In genomic region chr3:89327371-89327870, GRCm38 (mm10) we compare ENCODE assay signal across 19 mouse cellular contexts. TPM values are rescaled to one million over a fixed set of nuclear protein-coding genes. Genes with fewer than 3 reads are reported as not detected.
DNase-seq lines count a peak whose midpoint lies in the region; ATAC-seq and TF ChIP-seq lines count a peak whose summit lies in the region.
"Had no signal": no experiment of that assay in that cellular context is flagged by ENCODE, and none has a peak within 500 bp of the region (broad histone marks: within the 10 kb centered on the region; RNA-seq: fewer than 3 reads in every experiment).

No protein-coding gene starts in this region.

- no peak overlapping the region for H3K4me3 ChIP-seq in kidney, postnatal 0 days (replicated peaks; ENCODE audit: low read depth, low read length)
- no peak overlapping the region for H3K4me3 ChIP-seq in kidney, adult 2 months (ENCODE audit: insufficient read depth, low read depth, low read length)
- no peak overlapping the region for H3K4me3 ChIP-seq in neural tube, embryonic 11.5 days (ENCODE audit: low read depth, low read length)
- H3K4me3 ChIP-seq in neural tube, embryonic 15.5 days (replicated peaks), result no peak overlapping the region
- H3K4me3 ChIP-seq in limb, embryonic 13.5 days, result no peak overlapping the region
- H3K4me3 ChIP-seq: embryonic facial prominence, embryonic 15.5 days; heart, embryonic 12.5 days had no signal

- no peak overlapping the region for H3K4me2 ChIP-seq in kidney, postnatal 0 days (ENCODE audit: low read length)
- no peak overlapping the region for H3K4me2 ChIP-seq in neural tube, embryonic 11.5 days (ENCODE audit: low read depth)
- no peak overlapping the region for H3K4me2 ChIP-seq in neural tube, embryonic 15.5 days
- H3K4me2 ChIP-seq in limb, embryonic 13.5 days (replicated peaks), result no peak overlapping the region
- H3K4me2 ChIP-seq: embryonic facial prominence, embryonic 15.5 days; heart, embryonic 12.5 days had no signal

- TF ChIP-seq POLR2A in kidney, adult 2 months (IDR thresholded peaks at IDR 0.05; ENCODE audit: low read depth, low read length), result no peak

- 16% methylated on average over 9 of the region's 9 CpGs for WGBS in kidney, postnatal 0 days
- WGBS in kidney, adult 2 months, result 42% methylated on average over 9 of the region's 9 CpGs
- 36% methylated on average over 9 of the region's 9 CpGs for WGBS in neural tube, embryonic 11.5 days
- WGBS in neural tube, embryonic 15.5 days, result 13% methylated on average over 9 of the region's 9 CpGs
- 24% methylated on average over 9 of the region's 9 CpGs for whole genome bisulfite sequencing in limb, embryonic 13.5 days

- no peaks in the 10 kb centered on the region for H3K9me3 ChIP-seq in kidney, postnatal 0 days (replicated peaks; ENCODE audit: low read length)
- no peaks in the 10 kb centered on the region for H3K9me3 ChIP-seq in neural tube, embryonic 11.5 days (ENCODE audit: control insufficient read depth, low read length)
- H3K9me3 ChIP-seq in neural tube, embryonic 15.5 days (replicated peaks), result no peaks in the 10 kb centered on the region
- no peaks in the 10 kb centered on the region for H3K9me3 ChIP-seq in limb, embryonic 13.5 days
- H3K9me3 ChIP-seq: embryonic facial prominence, embryonic 15.5 days; heart, embryonic 12.5 days had no signal

- no peak overlapping the region for H3K27ac ChIP-seq in kidney, postnatal 0 days
- no peak overlapping the region for H3K27ac ChIP-seq in kidney, adult 2 months (ENCODE audit: insufficient read depth, low read depth, low read length)
- peak overlapping the region; percentile 71 for H3K27ac ChIP-seq in neural tube, embryonic 11.5 days (ENCODE audit: low read depth, low read length)
- H3K27ac ChIP-seq in neural tube, embryonic 15.5 days (replicated peaks), result no peak overlapping the region
- no peak overlapping the region for H3K27ac ChIP-seq in limb, embryonic 13.5 days
- H3K27ac ChIP-seq: embryonic facial prominence, embryonic 15.5 days; stomach, postnatal 0 days had no signal

- peak; percentile 16 for DNase-seq in kidney, postnatal 0 days (ENCODE audit: low spot score)
- DNase-seq in kidney, adult 2 months, result no peak
- DNase-seq in neural tube, embryonic 11.5 days (ENCODE audit: low spot score), result peak; percentile 45
- DNase-seq in R1 (ENCODE audit: low read depth, low spot score) (peak; percentile 78), MN1 (ENCODE audit: low spot score) (no peak)
- no peak for DNase-seq in embryo, embryonic 11 days
- DNase-seq: adrenal gland, postnatal 25 days; B cell, adult 2 months; cerebellum, adult 11 months; cerebellum, postnatal 10 days; heart, postnatal 14 days; kidney, adult 18-20 months; lung, postnatal 14 days; thymus, postnatal 14 days had no signal

- TF ChIP-seq CTCF in kidney, postnatal 0 days (IDR thresholded peaks at IDR 0.05; ENCODE audit: low read depth), result no peak
- no peak for TF ChIP-seq CTCF in kidney, adult 2 months (conservative IDR thresholded peaks at IDR 0.05; ENCODE audit: insufficient read depth, insufficient read length, low read depth, low read length)

- no peak for ATAC-seq in kidney, postnatal 0 days (replicated peaks; ENCODE audit: low FRiP score, low read depth)
- no peak; the same call in 1 of the 2 replicates for ATAC-seq in neural tube, embryonic 11.5 days (ENCODE audit: insufficient read depth, low FRiP score, low TSS enrichment)
- no peak for ATAC-seq in neural tube, embryonic 15.5 days (ENCODE audit: low FRiP score)
- no peak for ATAC-seq in limb, embryonic 13.5 days (ENCODE audit: low FRiP score, low read depth)

- no peak overlapping the region for H3K9ac ChIP-seq in kidney, postnatal 0 days (ENCODE audit: low read depth, low read length)
- no peak overlapping the region for H3K9ac ChIP-seq in neural tube, embryonic 11.5 days (ENCODE audit: low read length)
- H3K9ac ChIP-seq in neural tube, embryonic 15.5 days (replicated peaks), result no peak overlapping the region
- H3K9ac ChIP-seq in limb, embryonic 13.5 days, result 0 out of 2 replicates have a peak overlapping the region, but pooled peaks have one; percentile 4
- H3K9ac ChIP-seq: embryonic facial prominence, embryonic 15.5 days; heart, embryonic 12.5 days had no signal

- 0 out of 2 replicates have a peak, but pooled peaks cover 5% of the 10 kb centered on the region for H3K4me1 ChIP-seq in kidney, postnatal 0 days (replicated peaks; ENCODE audit: insufficient read depth, low read length)
- H3K4me1 ChIP-seq in kidney, adult 2 months (ENCODE audit: control insufficient read depth, insufficient read depth, low read length), result no peaks in the 10 kb centered on the region
- peaks cover 16% of the 10 kb centered on the region for H3K4me1 ChIP-seq in neural tube, embryonic 11.5 days (ENCODE audit: control insufficient read depth, insufficient read depth, low read length)
- H3K4me1 ChIP-seq in neural tube, embryonic 15.5 days, result peaks cover 34% of the 10 kb centered on the region
- peaks cover 33% of the 10 kb centered on the region for H3K4me1 ChIP-seq in limb, embryonic 13.5 days

- no peaks in the 10 kb centered on the region for H3K27me3 ChIP-seq in kidney, postnatal 0 days (ENCODE audit: insufficient read depth, low read length)
- no peaks in the 10 kb centered on the region for H3K27me3 ChIP-seq in kidney, adult 2 months (replicated peaks; ENCODE audit: control insufficient read depth, insufficient read depth, low read length)
- H3K27me3 ChIP-seq in neural tube, embryonic 11.5 days (ENCODE audit: control insufficient read depth, insufficient read depth, low read length), result peaks cover under 1% of the 10 kb centered on the region; the same call in 1 of the 2 replicates
- H3K27me3 ChIP-seq in neural tube, embryonic 15.5 days (replicated peaks), result no peaks in the 10 kb centered on the region
- H3K27me3 ChIP-seq in limb, embryonic 13.5 days, result no peaks in the 10 kb centered on the region; the same call in 1 of the 2 replicates
- H3K27me3 ChIP-seq: embryonic facial prominence, embryonic 15.5 days had no signal

- H3K36me3 ChIP-seq in kidney, postnatal 0 days (ENCODE audit: insufficient read depth, low read length), result no peaks in the 10 kb centered on the region
- no peaks in the 10 kb centered on the region for H3K36me3 ChIP-seq in kidney, adult 2 months (ENCODE audit: control insufficient read depth, insufficient read depth, low read length)
- no peaks in the 10 kb centered on the region for H3K36me3 ChIP-seq in neural tube, embryonic 11.5 days (ENCODE audit: control insufficient read depth, insufficient read depth, low read length)
- H3K36me3 ChIP-seq in neural tube, embryonic 15.5 days, result no peaks in the 10 kb centered on the region
- H3K36me3 ChIP-seq in limb, embryonic 13.5 days, result no peaks in the 10 kb centered on the region
- H3K36me3 ChIP-seq: heart, embryonic 12.5 days had no signal

RNA-seq across cellular contexts. Expression of gene Efna3, which starts 4.7 kb away (rescaled TPM):
- 4.2 and 6.1 TPM in 2 replicates for polyA plus RNA-seq in kidney, postnatal 0 days (2015; fragmentation: Nextera tagmentation; extraction: Ambion mirVana)
- polyA plus RNA-seq in kidney, adult 2 months (2012; rRNA removed), result 2.4 and 4.2 TPM in 2 replicates
- 32.7 and 36.5 TPM in 2 replicates for polyA plus RNA-seq in neural tube, embryonic 11.5 days (2014; fragmentation: Nextera tagmentation; extraction: Ambion mirVana)
- 95.8 and 107 TPM in 2 replicates for polyA plus RNA-seq in neural tube, embryonic 15.5 days (2015; fragmentation: Nextera tagmentation; extraction: Ambion mirVana)
- 27.4 and 30.6 TPM in 2 replicates for polyA plus RNA-seq in limb, embryonic 13.5 days (2015; fragmentation: Nextera tagmentation; extraction: Ambion mirVana)

RNA-seq across cellular contexts. Expression of gene Efna4, which starts 10.4 kb away (rescaled TPM):
- polyA plus RNA-seq in kidney, postnatal 0 days (2015; fragmentation: Nextera tagmentation; extraction: Ambion mirVana), result 24.4 and 25.4 TPM in 2 replicates
- polyA plus RNA-seq in kidney, adult 2 months (2012; rRNA removed), result 8.2 and 10.4 TPM in 2 replicates
- 20.5 and 21.6 TPM in 2 replicates for polyA plus RNA-seq in neural tube, embryonic 11.5 days (2014; fragmentation: Nextera tagmentation; extraction: Ambion mirVana)
- 3.0 and 5.9 TPM in 2 replicates for polyA plus RNA-seq in neural tube, embryonic 15.5 days (2015; fragmentation: Nextera tagmentation; extraction: Ambion mirVana)
- polyA plus RNA-seq in limb, embryonic 13.5 days (2015; fragmentation: Nextera tagmentation; extraction: Ambion mirVana), result 49.0 and 51.6 TPM in 2 replicates

RNA-seq across cellular contexts. Expression of gene Adam15, which starts 22.4 kb away (rescaled TPM):
- 85.4 and 90.7 TPM in 2 replicates for polyA plus RNA-seq in kidney, postnatal 0 days (2015; fragmentation: Nextera tagmentation; extraction: Ambion mirVana)
- polyA plus RNA-seq in kidney, adult 2 months (2012; rRNA removed), result 95.1 and 111 TPM in 2 replicates
- polyA plus RNA-seq in neural tube, embryonic 11.5 days (2014; fragmentation: Nextera tagmentation; extraction: Ambion mirVana), result 16.3 and 18.3 TPM in 2 replicates
- polyA plus RNA-seq in neural tube, embryonic 15.5 days (2015; fragmentation: Nextera tagmentation; extraction: Ambion mirVana), result 69.9 and 71.9 TPM in 2 replicates
- 50.3 and 52.2 TPM in 2 replicates for polyA plus RNA-seq in limb, embryonic 13.5 days (2015; fragmentation: Nextera tagmentation; extraction: Ambion mirVana)

RNA-seq across cellular contexts. Expression of gene Dcst2, which starts 34.4 kb away (rescaled TPM):
- polyA plus RNA-seq in kidney, postnatal 0 days (2015; fragmentation: Nextera tagmentation; extraction: Ambion mirVana), result 0.57 and 0.62 TPM in 2 replicates
- 0.38 and 0.41 TPM in 2 replicates for polyA plus RNA-seq in kidney, adult 2 months (2012; rRNA removed)
- polyA plus RNA-seq in neural tube, embryonic 11.5 days (2014; fragmentation: Nextera tagmentation; extraction: Ambion mirVana), result 0.20 TPM in 1 of 2 replicates, not detected in the other
- 0.18 and 0.26 TPM in 2 replicates for polyA plus RNA-seq in neural tube, embryonic 15.5 days (2015; fragmentation: Nextera tagmentation; extraction: Ambion mirVana)
- polyA plus RNA-seq in limb, embryonic 13.5 days (2015; fragmentation: Nextera tagmentation; extraction: Ambion mirVana), result 0.27 and 0.34 TPM in 2 replicates
- polyA plus RNA-seq: heart, embryonic 12.5 days had no signal

RNA-seq across cellular contexts. Expression of gene Dcst1, which starts 37.6 kb away (rescaled TPM):
- polyA plus RNA-seq in kidney, postnatal 0 days (2015; fragmentation: Nextera tagmentation; extraction: Ambion mirVana), result 6.2 TPM in 2 replicates
- 1.8 and 2.2 TPM in 2 replicates for polyA plus RNA-seq in kidney, adult 2 months (2012; rRNA removed)
- 0.31 and 0.41 TPM in 2 replicates for polyA plus RNA-seq in neural tube, embryonic 11.5 days (2014; fragmentation: Nextera tagmentation; extraction: Ambion mirVana)
- polyA plus RNA-seq in neural tube, embryonic 15.5 days (2015; fragmentation: Nextera tagmentation; extraction: Ambion mirVana), result 0.86 and 1.2 TPM in 2 replicates
- 0.38 and 0.51 TPM in 2 replicates for polyA plus RNA-seq in limb, embryonic 13.5 days (2015; fragmentation: Nextera tagmentation; extraction: Ambion mirVana)

Comparison
In these comparisons a context has a peak if more than half of its experiments do, and no peak if none do; other contexts are left out.
1. DNase-seq: peak in kidney, postnatal 0 days (single experiment), neural tube, embryonic 11.5 days (single experiment) and R1 (single experiment); none in kidney, adult 2 months (single experiment), embryo, embryonic 11 days (single experiment) and MN1 (single experiment).